Mouse (Mus musculus) right cerebral cortex, postnatal 10 days (tissue): ENCODE measurements around the gene Atp5g1.

Experiments used
- DNase-seq, 2 experiments: peaks; one replicate each; pipeline ENCODE4 v3.0.0; 2021; ENCODE audit warnings: low spot score in 2 of 2

Gene Atp5g1

DNA sequence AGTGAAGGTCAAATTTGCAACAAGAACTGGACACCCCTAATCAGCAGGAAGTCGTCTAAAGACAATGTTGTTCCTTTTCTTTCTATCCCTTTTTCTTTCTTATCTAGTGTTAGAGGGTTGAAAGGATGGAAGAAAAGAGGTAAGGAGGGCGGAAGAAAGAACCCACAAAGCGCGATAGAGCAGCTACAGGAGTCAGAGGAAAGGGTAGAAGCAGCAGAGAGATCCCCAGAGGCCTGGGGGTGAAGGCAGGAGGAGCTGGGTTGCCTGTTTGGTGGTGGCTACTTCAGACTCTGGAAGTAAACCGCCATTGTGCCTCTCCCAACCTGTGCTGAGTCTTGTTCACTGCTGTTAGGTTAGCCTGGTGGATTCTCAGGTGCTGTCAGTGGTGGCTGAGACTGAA is 47.3 kb downstream of the Atp5g1 start:
- no peak for DNase-seq

DNA sequence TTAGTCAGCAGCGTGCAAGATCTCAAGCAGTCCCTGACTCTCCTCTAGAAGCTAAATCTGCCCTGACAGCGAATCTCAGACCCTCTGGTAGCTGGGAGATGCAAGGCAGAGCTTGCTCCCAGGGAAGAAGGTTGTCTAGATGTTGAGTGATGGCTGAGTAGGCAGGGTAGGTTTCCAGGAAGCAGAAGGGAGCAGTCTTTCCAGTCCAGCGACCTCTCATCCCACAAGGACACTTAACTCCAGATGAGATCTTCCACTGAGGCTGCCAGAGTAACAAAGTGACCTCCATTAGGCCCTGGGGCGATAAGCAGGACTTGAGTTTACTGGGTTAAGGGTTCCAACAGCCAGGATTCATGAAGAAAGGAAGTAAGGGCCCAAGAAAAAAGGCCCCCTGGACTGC is 54.8 kb downstream of the Atp5g1 start:
- DNase-seq: no peak
